Mouse (Mus musculus): Measurements from ENCODE around the gene Tlnrd1.
A peak's percentile ranks its signal among the peaks of the same experiment; 100 is the strongest.

Gene Tlnrd1

GRCm38 (mm10) chr7:83884921-83885532 is 922 bp upstream of the Tlnrd1 start:
- DNase-seq (ENCODE audit: low spot score): peak; percentile 79

GRCm38 (mm10) chr7:83883276-83884020 is 657 bp downstream of the Tlnrd1 start:
- peak; percentile 70 for DNase-seq (ENCODE audit: low spot score)

DNA sequence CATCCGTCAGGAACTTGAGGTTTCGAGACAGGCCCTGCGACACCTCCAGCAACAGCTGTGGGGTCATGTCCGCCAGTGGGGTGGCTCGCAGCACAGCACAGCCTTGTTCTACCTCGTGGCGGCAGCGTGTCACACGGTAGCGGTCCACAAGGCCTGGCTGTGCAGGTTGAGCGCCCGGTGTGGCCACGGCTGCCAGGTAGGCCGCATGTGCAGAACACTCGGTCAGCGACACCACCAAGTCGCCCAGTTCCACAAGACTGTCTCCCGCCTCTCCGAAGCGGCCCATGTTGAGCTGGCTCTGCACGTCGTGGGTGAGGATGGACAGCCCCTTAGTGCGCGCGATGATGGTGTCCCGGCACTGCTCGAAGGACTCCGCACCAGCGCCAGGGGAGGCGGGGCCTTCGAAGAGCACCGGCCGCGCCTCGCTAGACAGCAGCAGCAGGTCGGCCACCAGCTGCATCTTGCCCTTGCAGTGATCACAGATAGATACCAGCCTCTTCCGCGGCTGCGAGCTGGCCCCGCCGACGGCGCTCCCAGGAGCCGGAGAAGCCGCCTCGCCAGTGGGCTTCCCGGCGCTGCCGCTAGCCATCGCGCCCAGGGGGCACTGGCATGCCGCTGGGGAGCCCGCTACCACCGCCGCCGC is 1.4 kb downstream of the Tlnrd1 start:
- peak; percentile 65 for DNase-seq (ENCODE audit: low spot score)

- no peak for DNase-seq (ENCODE audit: low spot score)
Observed at GRCm38 (mm10) chr7:83882150-83882632, 1.9 kb downstream of the Tlnrd1 start.

- no peak for DNase-seq (ENCODE audit: low spot score)
Observed at GRCm38 (mm10) chr7:83878676-83879448, 5.2 kb downstream of the Tlnrd1 start.

- no peak for DNase-seq (ENCODE audit: low spot score)
Observed at GRCm38 (mm10) chr7:83877088-83877487, 7.0 kb downstream of the Tlnrd1 start.

- no peak for DNase-seq (ENCODE audit: low spot score)
Observed at GRCm38 (mm10) chr7:83869839-83870543, 14.1 kb downstream of the Tlnrd1 start.

DNA sequence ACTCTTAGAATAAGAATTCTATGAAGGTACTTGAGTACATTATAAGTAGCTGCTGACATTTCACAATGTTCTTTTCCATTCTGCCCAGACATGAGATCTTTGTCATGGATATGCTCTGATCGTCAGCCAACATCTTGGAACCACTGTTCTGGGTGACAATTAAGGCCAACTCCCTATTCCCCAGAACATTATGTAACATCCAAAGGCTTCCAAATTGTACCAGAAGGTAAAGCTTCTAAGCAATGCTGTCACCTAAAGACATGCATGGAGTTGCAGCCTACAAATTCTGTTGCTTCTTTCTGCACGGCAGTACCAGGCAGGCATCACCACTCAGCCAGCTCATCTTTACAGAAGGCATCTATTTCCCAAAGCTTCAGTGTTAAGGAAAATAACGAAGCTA is 15.9 kb downstream of the Tlnrd1 start:
- DNase-seq (ENCODE audit: low spot score): no peak

- no peak for DNase-seq (ENCODE audit: low spot score)
Observed at GRCm38 (mm10) chr7:83863554-83863953, 20.6 kb downstream of the Tlnrd1 start.

GRCm38 (mm10) chr7:83859378-83860083 is 24.6 kb downstream of the Tlnrd1 start:
- DNase-seq (ENCODE audit: low spot score): no peak

- no peak for DNase-seq (ENCODE audit: low spot score)
Observed at GRCm38 (mm10) chr7:83857921-83858320, 26.2 kb downstream of the Tlnrd1 start.

GRCm38 (mm10) chr7:83857208-83857488 is 27.0 kb downstream of the Tlnrd1 start:
- no peak for DNase-seq (ENCODE audit: low spot score)

DNA sequence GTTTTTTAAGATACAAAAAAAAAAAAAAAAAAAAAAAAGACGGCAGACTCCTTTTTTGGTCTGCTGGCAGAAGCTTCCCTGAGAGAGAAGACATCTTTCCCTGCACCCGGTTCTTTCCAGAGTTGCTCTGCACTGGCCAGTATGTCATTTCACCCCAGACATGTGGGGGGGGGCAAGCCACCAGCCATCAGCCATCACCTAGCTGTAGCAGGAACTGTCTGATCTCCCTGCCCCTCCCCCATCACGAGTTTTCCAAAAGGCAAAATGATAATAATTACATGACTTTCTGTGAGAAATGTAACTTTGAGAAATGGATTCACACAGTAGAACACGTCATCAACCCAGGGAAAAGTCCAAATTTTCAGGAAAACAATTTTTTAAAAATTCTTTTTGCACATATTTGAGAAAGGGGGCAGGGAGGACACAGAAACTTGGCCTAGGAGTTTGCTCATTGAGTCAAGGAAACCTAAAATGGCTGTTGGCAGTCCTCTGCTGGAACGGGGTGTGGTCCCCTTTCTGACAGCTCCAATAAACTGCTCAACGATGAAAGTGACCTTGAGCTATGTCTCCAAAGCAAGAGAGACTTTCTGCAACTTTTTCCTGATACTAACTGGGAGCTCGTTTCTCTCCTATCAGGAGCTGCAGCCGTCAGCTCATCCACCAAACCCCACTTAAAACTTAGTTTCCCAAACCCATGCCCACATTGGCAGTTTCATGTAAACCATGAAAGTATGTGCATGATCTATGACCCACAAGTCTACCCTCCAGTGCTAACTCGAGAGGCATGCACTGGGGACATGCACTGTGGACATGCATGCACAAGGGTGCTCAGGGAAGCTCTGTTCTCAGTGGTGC is 27.5 kb downstream of the Tlnrd1 start:
- DNase-seq (ENCODE audit: low spot score): no peak

- no peak for DNase-seq (ENCODE audit: low spot score)
Observed at GRCm38 (mm10) chr7:83855203-83855602, 28.9 kb downstream of the Tlnrd1 start.

GRCm38 (mm10) chr7:83852381-83853380 is 31.4 kb downstream of the Tlnrd1 start:
- no peak for DNase-seq (ENCODE audit: low spot score)

DNA sequence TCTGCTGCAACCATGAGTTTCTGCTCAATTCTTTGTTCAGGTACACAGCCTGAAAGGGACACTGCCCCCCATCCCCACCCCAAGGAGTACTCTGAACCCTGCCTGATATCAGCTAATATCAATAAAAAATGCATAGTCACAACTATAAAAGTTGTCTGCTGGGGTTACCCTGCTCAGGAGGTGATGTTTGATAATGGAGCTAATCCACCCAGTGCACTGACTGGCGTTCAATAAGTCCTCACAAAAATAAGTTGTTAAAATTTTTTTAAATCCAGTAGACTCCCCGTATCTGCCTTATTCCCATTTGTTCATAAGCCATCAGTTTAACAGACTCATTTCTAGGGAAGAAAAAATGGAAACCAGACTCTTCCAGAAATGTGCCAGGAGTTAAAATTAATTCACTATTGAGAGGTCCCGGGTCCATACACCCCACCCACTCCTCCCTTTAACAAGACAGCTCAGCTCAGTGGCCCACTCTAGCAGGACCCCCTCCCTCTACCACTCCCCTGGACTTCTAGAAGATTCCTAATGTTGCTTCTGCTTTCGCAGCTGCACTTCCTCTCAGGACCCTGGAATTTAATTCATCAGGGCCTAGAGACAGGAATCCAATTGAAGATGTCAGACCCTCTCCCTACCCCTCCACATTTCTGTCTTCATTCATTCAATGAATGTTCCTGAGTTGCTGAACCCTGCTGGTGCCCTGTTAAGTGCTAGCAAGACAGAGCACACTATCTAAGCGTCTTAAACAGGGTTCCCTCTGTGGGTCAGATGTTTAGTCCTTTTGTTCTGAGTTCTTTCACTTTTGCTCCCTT is 32.3 kb downstream of the Tlnrd1 start:
- no peak for DNase-seq (ENCODE audit: low spot score)

DNA sequence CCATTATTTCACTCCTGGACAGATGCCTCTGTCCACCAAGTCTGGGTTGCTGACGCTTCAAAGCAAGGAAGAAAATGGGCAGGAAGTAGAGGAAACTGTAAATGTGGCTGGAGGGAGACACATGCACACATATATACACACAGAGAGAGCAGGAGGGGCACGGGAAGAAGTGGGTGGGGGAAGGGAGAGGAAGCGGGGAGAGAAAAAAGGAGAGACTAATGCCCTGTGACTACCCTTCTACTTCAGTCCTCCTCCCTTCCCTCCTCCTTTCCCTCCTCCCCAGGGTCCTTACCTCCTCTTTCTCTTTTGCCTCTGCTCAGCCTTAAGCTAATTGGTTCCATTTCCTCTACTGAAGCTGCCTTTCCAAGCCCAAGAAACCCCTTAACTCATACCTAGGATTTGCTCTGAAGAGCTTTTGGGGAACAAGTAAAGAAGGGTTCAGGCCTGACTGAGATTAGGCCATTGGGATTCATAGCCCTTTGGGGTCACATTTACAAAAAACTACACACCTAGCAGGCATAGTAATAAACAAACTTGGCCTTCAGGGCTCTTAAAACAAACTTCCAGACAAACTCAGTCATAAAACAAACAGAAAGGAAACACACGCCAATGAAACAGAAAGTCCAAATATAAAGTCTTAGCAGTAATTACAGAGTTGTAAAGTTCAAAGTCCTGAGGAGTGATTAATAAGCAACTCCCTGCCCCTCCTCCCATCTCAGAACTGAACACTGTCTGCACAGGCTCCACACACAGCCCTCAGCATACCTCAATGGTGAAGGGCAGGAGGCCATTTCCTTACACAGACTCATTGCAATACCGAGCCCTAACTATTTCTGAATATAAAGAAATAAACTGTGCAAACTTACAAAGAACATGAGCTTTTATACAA is 36.7 kb downstream of the Tlnrd1 start:
- no peak for DNase-seq (ENCODE audit: low spot score)
